ENCODE assay signal across 15 mouse cellular contexts in genomic region chr4:98754456-98754855, GRCm38 (mm10). TPM values are rescaled to one million over a fixed set of nuclear protein-coding genes. Genes with fewer than 3 reads are reported as not detected.
"Had no signal": no experiment of that assay in that cellular context is flagged by ENCODE, and none has a peak within 500 bp of the region (broad histone marks: within the 10 kb centered on the region; RNA-seq: fewer than 3 reads in every experiment).

No protein-coding gene starts in this region.

- DNase-seq: kidney, adult 9 months; kidney, postnatal 36 days; layer of hippocampus, adult 9-11 months; layer of hippocampus, postnatal 36 days; lung, adult 2 months; lung, postnatal 36 days; midbrain, embryonic 14.5 days; right cerebral cortex, postnatal 4 days; spleen, adult 18-20 months; thymus, postnatal 36 days had no signal

RNA-seq across cellular contexts. Expression of gene L1td1, which starts 27.9 kb away (rescaled TPM):
- total RNA-seq: layer of hippocampus, adult 18-20 months; layer of hippocampus, postnatal 36 days; left cerebral cortex, postnatal 36 days; megakaryocyte progenitor cell, adult 5-6 weeks; monocyte, adult 5-6 weeks; neutrophil, adult 5-6 weeks had no signal
